Mouse (Mus musculus) hindbrain, embryonic 16.5 days (tissue): ENCODE results near the gene Tmem274. TPM values are rescaled to one million over a fixed set of nuclear protein-coding genes. Genes with fewer than 3 reads are reported as not detected.
"Not testable (repeated sequence)": the region's sequence is repeated elsewhere in the genome, so short reads cannot be mapped to it uniquely, and the experiment has no call there.

Source experiments
- ATAC-seq: fragments of 200-750 bp; cut with Nextera tagmentation; 2 replicates; pipeline ENCODE4 v1.8.0; 2017; ENCODE audit warnings: moderate TSS enrichment, moderate library complexity
- H3K27ac ChIP-seq: fragments of 300-500 bp; sonication (generic); 2 replicates; pipeline ENCODE4 v1.5.1; 2014; ENCODE audit warnings: low read depth, mild to moderate bottlenecking, control low read depth, low read length, moderate library complexity
- H3K27me3 ChIP-seq: fragments of 300-500 bp; sonication (generic); replicated peaks from 2 replicates; pipeline ENCODE4 v1.6.1; 2014; ENCODE audit warnings: low read length; ENCODE audit not compliant: control insufficient read depth, insufficient read depth
- H3K36me3 ChIP-seq: fragments of 300-500 bp; sonication (generic); 2 replicates; pipeline ENCODE4 v1.6.1; 2014; ENCODE audit warnings: mild to moderate bottlenecking, low read length, moderate library complexity, mixed read lengths; ENCODE audit not compliant: control insufficient read depth, insufficient read depth
- H3K4me1 ChIP-seq: fragments of 300-500 bp; sonication (generic); 2 replicates; pipeline ENCODE4 v1.6.1; 2014; ENCODE audit warnings: low read depth, low read length; ENCODE audit not compliant: control insufficient read depth, insufficient read depth
- H3K4me2 ChIP-seq: fragments of 300-500 bp; sonication (generic); 2 replicates; pipeline ENCODE4 v1.6.1; 2014; ENCODE audit warnings: mild to moderate bottlenecking, low read length, control low read depth, moderate library complexity
- H3K4me3 ChIP-seq: fragments of 300-500 bp; sonication (generic); 2 replicates; pipeline ENCODE4 v1.5.1; 2014; ENCODE audit warnings: mild to moderate bottlenecking, low read length, control low read depth, moderate library complexity
- H3K9ac ChIP-seq: fragments of 300-500 bp; sonication (generic); 2 replicates; pipeline ENCODE4 v1.6.1; 2014; ENCODE audit warnings: low read depth, mild to moderate bottlenecking, control low read depth, low read length, moderate library complexity
- H3K9me3 ChIP-seq: fragments of 300-500 bp; sonication (generic); 2 replicates; pipeline ENCODE4 v1.6.1; 2014; ENCODE audit warnings: mild to moderate bottlenecking, low read length, moderate library complexity; ENCODE audit not compliant: control insufficient read depth
- WGBS: fragments of 180-500 bp; shearing (Covaris S2); extraction: QIAGEN DNeasy Blood & Tissue Kit; methylation state at CpG from one replicate; pipeline ENCODE4 v1.1.7; 2014; 5-methylcytosine and 5-hydroxymethylcytosine counted together
- polyA plus RNA-seq: library from polyadenylated mRNA; unstranded; fragments of >200 nt; fragmentation: Nextera tagmentation; extraction: Ambion mirVana; gene quantifications from 2 replicates; pipeline ENCODE4 v1.2.1, GENCODE M21; 2015

Tmem274 gene
- polyA plus RNA-seq, 1 experiment from 2014 or later, result not detected

DNA sequence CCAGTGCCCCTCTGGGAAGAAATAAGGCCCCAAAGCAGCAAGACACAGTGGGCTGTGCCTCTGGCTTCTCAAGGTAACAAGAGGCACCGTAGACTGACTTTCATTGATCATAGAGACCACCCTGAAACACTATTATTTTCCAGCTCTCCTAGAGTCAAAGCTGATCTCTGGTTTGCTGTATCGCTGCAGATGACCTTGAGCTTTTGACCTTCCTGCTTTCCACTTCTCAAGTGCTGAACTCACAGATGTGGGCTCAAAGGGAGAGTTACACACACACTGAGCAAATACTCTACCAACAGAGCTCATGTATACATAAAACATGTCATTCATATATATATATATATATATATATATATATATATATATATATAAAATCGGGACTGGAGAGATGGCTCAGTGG, 26.5 kb upstream of the Tmem274 start:
- Histone ChIP-seq H3K9ac (no peak overlapping the region), H3K27me3 (no peaks in the 10 kb centered on the region), H3K36me3 (no peaks in the 10 kb centered on the region), H3K4me2 (no peak overlapping the region), H3K27ac (no peak overlapping the region), H3K9me3 (no peaks in the 10 kb centered on the region), H3K4me3 (no peak overlapping the region), H3K4me1 (peaks cover 6% of the 10 kb centered on the region)
- 78% methylated on average over 3 of the region's 3 CpGs for WGBS
- ATAC-seq, result no peak

DNA sequence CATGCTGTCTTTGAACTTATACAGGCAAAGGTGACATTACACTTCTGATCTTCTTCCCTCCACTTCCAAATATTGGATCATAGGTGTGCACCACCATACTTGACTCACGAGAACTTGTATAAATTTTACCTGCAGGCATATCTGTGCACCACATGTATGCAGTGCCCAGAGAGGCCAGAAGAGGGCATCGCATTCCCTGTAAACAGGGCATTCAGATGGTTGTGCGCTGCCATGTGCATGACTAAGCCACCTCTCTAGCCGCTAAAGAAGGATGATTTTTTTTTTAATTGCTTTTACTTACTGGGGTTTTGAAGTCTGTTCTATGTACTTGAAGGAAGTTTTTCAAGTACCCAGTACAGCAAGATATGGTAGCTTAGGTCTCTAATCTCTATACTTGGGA, 23.5 kb upstream of the Tmem274 start:
- Histone ChIP-seq H3K4me2 (no peak overlapping the region), H3K4me3 (no peak overlapping the region), H3K27me3 (no peaks in the 10 kb centered on the region), H3K36me3 (no peaks in the 10 kb centered on the region), H3K9ac (no peak overlapping the region), H3K4me1 (no peaks in the 10 kb centered on the region), H3K27ac (no peak overlapping the region), H3K9me3 (no peaks in the 10 kb centered on the region)
- ATAC-seq, result no peak
- 90% methylated on average over 4 of the region's 4 CpGs for WGBS

DNA sequence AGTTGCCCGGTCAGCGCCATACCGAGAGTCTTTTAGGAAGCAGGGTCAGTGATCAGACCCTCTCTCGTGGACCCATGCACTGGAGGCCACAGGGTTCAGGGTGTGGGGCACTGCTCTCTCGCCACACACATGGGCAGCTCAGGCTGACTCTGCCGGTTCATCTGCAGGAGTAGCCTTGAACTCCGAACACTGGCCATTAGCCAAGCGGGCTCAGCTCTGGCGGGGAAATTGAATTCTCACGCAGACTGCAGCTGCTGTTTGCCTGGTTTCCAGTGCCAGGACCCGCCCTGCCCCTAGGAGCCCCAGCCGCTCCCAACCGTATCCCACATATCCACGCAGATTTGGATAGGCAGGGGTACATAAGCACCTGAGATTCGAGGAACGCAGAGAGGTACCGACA, 22.9 kb upstream of the Tmem274 start:
- Histone ChIP-seq H3K27ac (no peak overlapping the region), H3K36me3 (no peaks in the 10 kb centered on the region), H3K4me3 (no peak overlapping the region), H3K9me3 (no peaks in the 10 kb centered on the region), H3K9ac (no peak overlapping the region), H3K4me2 (no peak overlapping the region), H3K27me3 (no peaks in the 10 kb centered on the region), H3K4me1 (no peaks in the 10 kb centered on the region)
- WGBS, result 79% methylated on average over 17 of the region's 17 CpGs
- ATAC-seq, result no peak

DNA sequence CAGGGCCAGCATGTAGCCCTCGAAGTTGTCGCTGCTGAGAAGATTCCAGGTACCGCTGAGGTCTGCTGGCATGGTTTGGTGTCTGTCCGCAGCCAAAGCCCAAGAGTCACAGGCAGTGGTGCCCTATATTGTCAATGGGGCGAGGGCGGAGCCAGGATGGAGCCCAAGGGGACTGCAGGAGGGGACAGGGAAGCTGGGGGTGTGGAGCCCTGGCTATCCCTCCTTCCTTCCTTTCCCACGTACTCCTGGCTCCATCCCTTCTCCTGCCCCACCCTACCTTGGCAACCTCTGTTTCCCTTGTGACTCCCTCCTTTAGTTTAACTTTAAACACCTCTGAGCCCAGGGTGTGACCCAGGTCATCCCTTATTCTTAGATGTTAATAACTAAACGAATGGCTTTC, 22.3 kb upstream of the Tmem274 start, which contains the start of gene Rbp7:
TSS of gene Rbp7 (minus strand) at position 100 of the 400 bp plus-strand sequence.
- 54% methylated on average over 8 of the region's 8 CpGs for WGBS
- no peak within 1 kb of the TSS for H3K9ac ChIP-seq
- H3K36me3 ChIP-seq, result no peaks in the 10 kb centered on the region
- no peaks in the 10 kb centered on the region for H3K4me1 ChIP-seq
- ATAC-seq, result no peak
- H3K4me3 ChIP-seq, result no peak within 1 kb of the TSS
- H3K27me3 ChIP-seq, result no peaks in the 10 kb centered on the region
- no peaks in the 10 kb centered on the region for H3K9me3 ChIP-seq
- H3K4me2 ChIP-seq, result no peak within 1 kb of the TSS
- H3K27ac ChIP-seq, result no peak within 1 kb of the TSS

DNA sequence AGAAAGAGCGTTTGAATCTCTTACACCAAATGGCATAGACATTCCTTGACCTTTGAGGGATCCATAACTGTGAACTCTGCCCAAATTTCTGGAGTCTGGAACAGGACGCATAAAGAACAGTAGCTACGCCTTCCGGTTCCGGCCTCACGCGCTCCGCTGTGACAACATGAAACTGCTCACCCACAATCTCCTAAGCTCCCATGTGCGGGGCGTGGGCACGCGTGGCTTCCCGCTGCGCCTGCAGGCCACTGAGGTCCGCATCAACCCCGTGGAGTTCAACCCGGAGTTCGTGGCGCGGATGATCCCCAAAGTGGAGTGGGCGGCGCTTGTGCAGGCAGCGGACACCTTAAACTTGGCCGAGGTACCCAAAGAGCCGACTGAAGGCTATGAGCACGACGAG, 20.0 kb upstream of the Tmem274 start:
- not testable (repeated sequence) for H3K27ac ChIP-seq, ATAC-seq, H3K9ac ChIP-seq, H3K27me3 ChIP-seq, H3K36me3 ChIP-seq, H3K4me2 ChIP-seq, H3K4me1 ChIP-seq, H3K9me3 ChIP-seq, H3K4me3 ChIP-seq
- WGBS, result 83% methylated on average over 25 of the region's 27 CpGs

DNA sequence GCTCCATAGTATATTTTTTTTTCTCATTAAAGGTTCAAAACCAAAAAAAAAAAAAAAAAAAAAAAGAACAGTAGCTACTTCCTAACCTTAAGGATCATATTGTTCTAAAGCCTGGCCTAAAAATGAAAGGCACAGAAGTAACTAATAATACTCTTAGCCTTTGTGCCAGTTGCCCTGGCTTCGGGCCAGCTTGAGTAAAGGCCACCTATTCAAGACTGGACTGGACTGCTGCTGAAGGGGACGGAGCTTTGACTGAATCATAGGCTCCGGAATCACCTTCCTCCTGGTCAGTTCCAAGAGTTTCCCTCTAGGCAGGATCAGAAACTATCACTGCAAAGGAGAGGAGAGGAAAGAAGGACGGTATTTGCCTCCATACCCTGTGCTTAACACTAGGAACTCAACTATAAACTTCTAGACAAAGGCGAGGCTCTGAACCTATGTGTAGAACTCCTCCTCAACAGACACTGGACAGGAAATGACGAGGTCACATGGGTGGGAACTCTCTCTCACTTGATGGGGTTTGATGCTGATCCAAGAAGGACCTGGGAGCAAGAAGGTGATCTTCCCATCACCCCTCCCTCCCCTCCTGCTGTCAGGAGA, 19.2 kb upstream of the Tmem274 start:
- Histone ChIP-seq H3K4me3 (no peak overlapping the region), H3K27ac (no peak overlapping the region), H3K27me3 (no peaks in the 10 kb centered on the region), H3K36me3 (no peaks in the 10 kb centered on the region), H3K4me2 (no peak overlapping the region), H3K4me1 (peaks cover 2% of the 10 kb centered on the region; the same call in 1 of the 2 replicates), H3K9me3 (no peaks in the 10 kb centered on the region), H3K9ac (no peak overlapping the region)
- 79% methylated on average over 6 of the region's 6 CpGs for WGBS
- no peak for ATAC-seq

DNA sequence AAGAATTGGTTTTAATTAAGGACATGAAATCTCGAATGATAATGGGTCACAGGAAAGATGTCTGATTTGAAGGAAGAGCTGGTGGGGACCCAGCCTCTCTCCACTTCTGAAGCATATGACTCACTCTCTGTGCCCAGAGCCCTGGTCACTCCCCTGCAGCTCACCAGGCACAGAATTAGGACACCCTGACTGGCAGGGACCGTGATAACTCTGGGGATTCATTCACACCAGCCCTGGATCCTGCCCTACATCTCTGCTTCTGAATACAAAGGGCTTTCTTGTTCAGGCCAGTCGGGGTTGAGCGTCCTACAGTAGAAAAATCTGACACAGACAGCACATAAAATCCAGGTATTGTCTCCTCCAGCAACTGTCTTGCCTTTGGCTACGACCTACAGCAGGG, 18.7 kb upstream of the Tmem274 start:
- Histone ChIP-seq H3K27ac (no peak overlapping the region), H3K4me1 (peaks cover 2% of the 10 kb centered on the region; the same call in 1 of the 2 replicates), H3K9ac (no peak overlapping the region), H3K4me3 (no peak overlapping the region), H3K9me3 (no peaks in the 10 kb centered on the region), H3K4me2 (no peak overlapping the region), H3K27me3 (no peaks in the 10 kb centered on the region), H3K36me3 (no peaks in the 10 kb centered on the region)
- ATAC-seq, result no peak
- WGBS, result 66% methylated on average over 5 of the region's 5 CpGs

DNA sequence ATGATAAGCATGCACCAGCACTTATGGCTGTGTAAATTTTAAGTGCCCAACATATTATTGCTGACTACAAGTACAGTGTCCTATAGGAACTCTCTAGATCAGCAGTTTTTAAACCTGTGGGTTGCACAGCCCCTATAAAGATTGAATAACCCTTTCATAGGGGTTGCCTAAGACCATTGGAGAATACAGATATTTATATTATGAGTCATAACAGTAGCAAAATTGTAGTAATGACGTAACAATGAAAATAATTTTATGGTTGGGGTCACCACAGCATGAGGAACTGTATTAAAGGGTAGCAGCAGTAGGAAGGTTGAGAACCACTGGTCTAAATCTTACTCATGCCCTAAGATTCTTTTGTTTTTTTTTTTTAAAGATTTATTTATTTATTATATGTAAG, 17.8 kb upstream of the Tmem274 start:
- Histone ChIP-seq H3K9me3 (no peaks in the 10 kb centered on the region), H3K4me1 (peaks cover 2% of the 10 kb centered on the region; the same call in 1 of the 2 replicates), H3K4me2 (no peak overlapping the region), H3K36me3 (no peaks in the 10 kb centered on the region), H3K9ac (no peak overlapping the region), H3K4me3 (no peak overlapping the region), H3K27me3 (no peaks in the 10 kb centered on the region), H3K27ac (no peak overlapping the region)
- no peak for ATAC-seq
- 71% methylated on average over 1 of the region's 1 CpGs for WGBS

DNA sequence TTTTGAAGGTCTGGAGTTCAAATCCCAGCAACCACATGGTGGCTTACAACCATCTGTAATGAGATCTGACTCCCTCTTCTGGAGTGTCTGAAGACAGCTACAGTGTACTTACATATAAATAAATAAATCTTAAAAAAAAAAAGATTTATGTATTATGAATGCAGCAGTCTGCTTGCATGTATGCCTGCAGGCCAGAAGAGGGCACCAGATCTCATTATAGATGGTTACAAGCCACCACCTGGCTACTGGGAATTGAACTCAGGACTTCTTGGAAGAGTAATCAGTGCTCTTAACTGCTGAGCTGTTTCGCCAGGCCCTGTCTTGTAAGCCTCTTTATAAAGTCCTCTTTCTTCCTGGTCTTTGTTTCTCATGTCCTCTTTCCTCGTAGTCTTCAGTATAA, 16.7 kb upstream of the Tmem274 start:
- 94% methylated on average over 2 of the region's 2 CpGs for WGBS
- not testable (repeated sequence) for H3K4me3 ChIP-seq, H3K9me3 ChIP-seq, H3K36me3 ChIP-seq, H3K4me2 ChIP-seq, H3K4me1 ChIP-seq, ATAC-seq, H3K27me3 ChIP-seq, H3K27ac ChIP-seq, H3K9ac ChIP-seq
